Mouse (Mus musculus): ENCODE results near the gene Phf24.

- no peak for TF ChIP-seq EP300 (IDR thresholded peaks at IDR 0.05; ENCODE audit: insufficient read depth, low read depth, low read length)
- no peak for TF ChIP-seq POLR2A (IDR thresholded peaks at IDR 0.05; ENCODE audit: insufficient read depth, low read length)
- no peak for TF ChIP-seq CTCF (IDR thresholded peaks at IDR 0.05; ENCODE audit: low read depth, low read length)
These were observed 15.6 kb upstream of the Phf24 start for GRCm38 (mm10) chr4:42900878-42901277.

All from ES-Bruce4 (cell line).